Mouse (Mus musculus) heart, embryonic 15.5 days (tissue): ENCODE results near the gene A530016L24Rik. TPM values are rescaled to one million over a fixed set of nuclear protein-coding genes. Genes with fewer than 3 reads are reported as not detected.

Source experiments
- polyA plus RNA-seq: library from polyadenylated mRNA; unstranded; fragments of >200 nt; fragmentation: Nextera tagmentation; extraction: Ambion mirVana; gene quantifications from 2 replicates; pipeline ENCODE4 v1.2.1, GENCODE M21; 2015

Gene A530016L24Rik
- polyA plus RNA-seq, 1 experiment from 2014 or later: 5.3 TPM

Other genes starting within 250 kb of the A530016L24Rik start
- gene Tmem179, start 27.3 kb downstream of the A530016L24Rik start, polyA plus RNA-seq: 0.39 and 0.99 TPM in 2 replicates
- gene Inf2, start 99.3 kb downstream of the A530016L24Rik start, polyA plus RNA-seq: 3.1 and 3.4 TPM in 2 replicates
- gene Adssl1, start 130.6 kb downstream of the A530016L24Rik start, polyA plus RNA-seq: 85.8 and 93.7 TPM in 2 replicates
- 95.4 and 142 TPM in 2 replicates for gene Siva1, start 155.2 kb downstream of the A530016L24Rik start, polyA plus RNA-seq
- gene Akt1, start 185.4 kb downstream of the A530016L24Rik start, polyA plus RNA-seq: 139 and 169 TPM in 2 replicates
- gene Zbtb42, start 189.4 kb downstream of the A530016L24Rik start, polyA plus RNA-seq: 4.8 and 7.6 TPM in 2 replicates
- gene Cep170b, start 231.0 kb downstream of the A530016L24Rik start, polyA plus RNA-seq: 4.8 and 7.9 TPM in 2 replicates